Mouse (Mus musculus) forebrain, postnatal 0 days (tissue): ENCODE data around the gene Mlf2. TPM values are rescaled to one million over a fixed set of nuclear protein-coding genes. Genes with fewer than 3 reads are reported as not detected.

ENCODE experiments used
- ATAC-seq: fragments of 200-750 bp; cut with Nextera tagmentation; 2 replicates; pipeline ENCODE4 v1.8.0; 2017; ENCODE audit warnings: mild to moderate bottlenecking, moderate library complexity
- DNase-seq: peaks from one replicate; pipeline ENCODE4 v3.0.0-alpha.2; 2015
- H3K27ac ChIP-seq: fragments of 300-500 bp; sonication (generic); 2 replicates; pipeline ENCODE4 v1.5.1; 2014; ENCODE audit warnings: low read depth, mild to moderate bottlenecking, antibody characterized with exemption, low read length, moderate library complexity, mixed read lengths
- H3K27me3 ChIP-seq: fragments of 300-500 bp; sonication (generic); 2 replicates; pipeline ENCODE4 v1.6.1; 2014; ENCODE audit warnings: mild to moderate bottlenecking, low read length, mixed read lengths; ENCODE audit not compliant: insufficient read depth
- H3K36me3 ChIP-seq: fragments of 300-500 bp; sonication (generic); 2 replicates; pipeline ENCODE4 v1.6.1; 2014; ENCODE audit warnings: mild to moderate bottlenecking, moderate library complexity; ENCODE audit not compliant: insufficient read depth
- H3K4me1 ChIP-seq: fragments of 300-500 bp; sonication (generic); 2 replicates; pipeline ENCODE4 v1.6.1; 2014; ENCODE audit warnings: antibody characterized with exemption; ENCODE audit not compliant: insufficient read depth
- H3K4me2 ChIP-seq: fragments of 300-500 bp; sonication (generic); 2 replicates; pipeline ENCODE4 v1.6.1; 2014; ENCODE audit warnings: low read depth, mild to moderate bottlenecking, moderate library complexity
- H3K4me3 ChIP-seq: fragments of 300-500 bp; sonication (generic); 2 replicates; pipeline ENCODE4 v1.5.1; 2014; ENCODE audit warnings: low read depth, low read length, mixed read lengths
- H3K9ac ChIP-seq: fragments of 300-500 bp; sonication (generic); 2 replicates; pipeline ENCODE4 v1.6.1; 2014; ENCODE audit warnings: mild to moderate bottlenecking
- H3K9me3 ChIP-seq: fragments of 300-500 bp; sonication (generic); 2 replicates; pipeline ENCODE4 v1.6.1; 2016; ENCODE audit warnings: low read length
- CTCF ChIP-seq: sonication (generic); IDR thresholded peaks from 2 replicates; pipeline ENCODE4 v1.5.1; 2016; ENCODE audit warnings: antibody characterized with exemption, control low read depth, low read depth
- WGBS: fragments of 180-500 bp; shearing (Covaris S2); extraction: QIAGEN DNeasy Blood & Tissue Kit; methylation state at CpG from one replicate; pipeline ENCODE4 v1.1.7; 2014; 5-methylcytosine and 5-hydroxymethylcytosine counted together
- polyA plus RNA-seq: library from polyadenylated mRNA; unstranded; fragments of >200 nt; fragmentation: Nextera tagmentation; extraction: Ambion mirVana; gene quantifications from 2 replicates; pipeline ENCODE4 v1.2.1, GENCODE M21; 2015
- total RNA-seq: library from RNA; depleted of rRNA; stranded (reverse); fragments of >200 nt; gene quantifications from 2 replicates; pipeline ENCODE4 v1.2.3, GENCODE M21; 2014

Mlf2 gene
- total and polyA plus RNA-seq, 2 experiments from 2014 or later, result 432 to 665 TPM

DNA sequence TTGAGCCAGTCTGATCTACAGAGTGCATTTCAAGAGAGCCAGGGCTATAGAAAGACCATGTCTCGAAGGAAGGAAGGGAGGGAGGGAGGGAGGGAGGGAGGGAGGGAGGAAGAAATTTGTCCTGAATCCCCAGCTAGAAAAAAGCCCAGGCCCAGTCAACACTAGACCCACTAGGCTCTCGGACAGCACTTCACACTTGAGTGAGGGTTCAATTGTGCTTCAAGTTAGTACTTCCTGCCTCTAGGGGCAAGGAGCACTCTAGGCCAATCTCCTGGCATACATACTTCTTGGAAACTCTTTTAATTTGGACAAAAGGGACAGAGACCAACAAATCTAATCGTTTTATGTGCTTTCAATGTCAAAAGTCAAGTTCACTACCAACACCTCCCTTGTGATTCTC, 26.9 kb downstream of the Mlf2 start:
- H3K9me3 ChIP-seq, result no peaks in the 10 kb centered on the region
- H3K4me3 ChIP-seq, result no peak overlapping the region
- no peak overlapping the region for H3K9ac ChIP-seq
- ATAC-seq (no peak), DNase-seq (no peak)
- no peak overlapping the region for H3K4me2 ChIP-seq
- H3K27ac ChIP-seq, result no peak overlapping the region
- no peaks in the 10 kb centered on the region for H3K4me1 ChIP-seq
- H3K27me3 ChIP-seq, result no peaks in the 10 kb centered on the region
- H3K36me3 ChIP-seq, result peaks cover 36% of the 10 kb centered on the region
- TF ChIP-seq CTCF, result no peak
- WGBS, result 81% methylated on average over 3 of the region's 3 CpGs

DNA sequence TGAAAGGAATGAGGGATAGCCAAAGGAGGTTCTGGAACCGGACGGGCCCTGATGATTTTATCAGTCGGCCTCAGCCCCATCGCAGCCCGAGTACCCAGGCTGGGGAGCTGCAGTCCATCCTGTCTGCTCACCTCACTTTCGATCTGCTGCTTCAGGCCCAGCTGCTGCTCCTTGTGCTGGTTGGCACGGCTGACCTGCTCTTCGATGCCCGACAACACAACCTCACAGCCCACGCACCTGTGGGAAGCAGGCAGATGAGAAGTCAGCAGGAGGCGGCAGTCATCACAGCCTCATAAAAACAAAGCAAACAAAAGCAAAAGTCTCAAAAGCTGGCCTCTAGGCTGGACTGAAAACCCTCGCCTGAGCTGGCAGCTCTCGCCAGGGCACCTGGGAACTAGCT, 28.8 kb downstream of the Mlf2 start:
- Histone ChIP-seq H3K4me1 (peaks cover 7% of the 10 kb centered on the region), H3K9ac (no peak overlapping the region), H3K4me2 (no peak overlapping the region), H3K36me3 (peaks cover 36% of the 10 kb centered on the region), H3K9me3 (no peaks in the 10 kb centered on the region), H3K27me3 (no peaks in the 10 kb centered on the region), H3K4me3 (no peak overlapping the region), H3K27ac (no peak overlapping the region)
- ATAC-seq (no peak), DNase-seq (no peak)
- 87% methylated on average over 13 of the region's 13 CpGs for WGBS
- TF ChIP-seq CTCF, result no peak

DNA sequence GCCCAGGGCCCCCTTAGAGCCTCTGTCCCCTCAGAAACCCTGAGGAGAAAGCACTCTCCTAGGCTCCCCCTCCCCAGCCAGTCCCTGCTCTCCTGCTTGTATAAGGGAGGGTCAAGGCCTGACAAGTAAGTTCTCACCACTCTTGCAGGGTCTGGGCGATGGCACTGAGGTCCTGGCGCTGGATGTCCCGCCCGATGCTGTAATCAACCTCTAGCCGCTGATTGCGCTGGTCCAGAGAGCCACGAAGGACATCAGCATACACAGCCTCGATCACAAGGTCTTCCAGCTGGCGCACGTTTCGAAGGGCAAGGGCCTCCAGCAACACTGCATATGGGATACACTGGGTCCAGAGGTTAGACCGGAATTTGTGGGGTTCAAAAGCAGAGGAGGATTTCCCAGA, 29.8 kb downstream of the Mlf2 start:
- ATAC-seq (no peak), DNase-seq (no peak)
- no peaks in the 10 kb centered on the region for H3K27me3 ChIP-seq
- H3K4me2 ChIP-seq, result no peak overlapping the region
- H3K9ac ChIP-seq, result no peak overlapping the region
- TF ChIP-seq CTCF, result no peak
- H3K36me3 ChIP-seq, result peaks cover 36% of the 10 kb centered on the region
- H3K9me3 ChIP-seq, result no peaks in the 10 kb centered on the region
- no peak overlapping the region for H3K27ac ChIP-seq
- WGBS, result 97% methylated on average over 12 of the region's 12 CpGs
- no peak overlapping the region for H3K4me3 ChIP-seq
- peaks cover 9% of the 10 kb centered on the region for H3K4me1 ChIP-seq

DNA sequence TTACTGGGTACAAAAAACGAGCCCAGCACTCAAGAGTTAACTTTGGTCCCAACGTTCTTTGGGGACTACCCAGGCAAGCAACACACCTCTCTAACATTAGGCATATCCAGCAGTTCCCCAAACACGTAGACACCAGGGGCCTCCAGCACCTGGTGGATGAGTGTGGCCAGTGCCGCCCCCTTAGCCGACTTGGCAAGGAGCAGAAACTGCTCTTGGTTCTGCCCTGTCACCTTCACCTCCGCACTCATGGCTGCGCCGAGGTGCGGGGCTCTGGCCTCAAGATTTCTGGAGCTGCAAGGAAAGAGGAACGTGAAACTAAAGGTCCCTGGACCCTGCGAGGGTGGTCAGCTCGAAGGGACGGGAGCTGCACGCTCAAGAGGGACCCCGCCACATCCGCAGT, 33.5 kb downstream of the Mlf2 start:
- ATAC-seq, result 0 out of 2 replicates have a peak, but pooled peaks have one; percentile 0
- DNase-seq, result no peak
- H3K9ac ChIP-seq, result peak overlapping the region; percentile 69
- no peaks in the 10 kb centered on the region for H3K27me3 ChIP-seq
- H3K9me3 ChIP-seq, result no peaks in the 10 kb centered on the region
- peak overlapping the region; percentile 60 for H3K4me3 ChIP-seq
- peak overlapping the region; percentile 93 for H3K4me2 ChIP-seq
- H3K36me3 ChIP-seq, result peaks cover 28% of the 10 kb centered on the region
- TF ChIP-seq CTCF, result no peak
- 43% methylated on average over 16 of the region's 16 CpGs for WGBS
- H3K27ac ChIP-seq, result peak overlapping the region; percentile 90; the same call in 1 of the 2 replicates
- H3K4me1 ChIP-seq, result peaks cover 14% of the 10 kb centered on the region

DNA sequence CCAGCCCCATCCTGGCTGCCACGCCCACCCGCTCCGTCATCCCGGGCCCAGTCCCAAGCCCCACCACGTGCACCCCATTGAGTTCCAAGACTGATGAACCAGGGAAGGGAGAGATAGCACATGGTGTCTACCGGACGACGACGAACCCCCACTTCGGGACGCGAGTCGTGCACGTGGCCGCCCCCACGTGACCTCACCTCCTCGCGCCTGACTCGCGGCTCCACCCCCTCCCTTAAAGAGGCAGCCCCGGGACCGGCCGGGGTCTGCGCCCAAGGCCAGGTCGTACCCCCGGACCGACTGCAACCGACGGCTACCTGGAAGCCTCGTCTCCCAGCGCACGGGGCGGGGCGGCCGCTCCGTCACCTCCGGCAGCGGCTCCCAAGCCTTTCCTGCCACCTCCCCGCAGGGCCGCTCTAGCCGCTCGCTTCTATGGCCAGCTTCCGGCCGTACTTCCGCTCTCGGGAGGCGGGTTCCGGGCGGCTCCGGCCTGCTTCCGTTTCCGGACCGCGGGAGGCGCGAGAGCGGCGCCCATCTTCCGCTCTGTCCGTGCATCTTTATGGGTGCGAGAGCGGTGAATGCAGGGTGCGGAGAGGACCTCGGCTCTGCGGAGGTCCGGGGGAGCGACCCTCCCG, 34.0 kb downstream of the Mlf2 start, which contains the start of gene Cops7a:
Cops7a (minus strand) TSS at position 451 of the 632 bp plus-strand sequence.
- no peaks in the 10 kb centered on the region for H3K9me3 ChIP-seq
- H3K4me1 ChIP-seq, result peaks cover 14% of the 10 kb centered on the region
- DNase-seq (peak; percentile 96), ATAC-seq (peak; percentile 97)
- peak; percentile 32; the same call in 1 of the 2 replicates for TF ChIP-seq CTCF
- under 1% methylated on average over 68 of the region's 68 CpGs for WGBS
- H3K27me3 ChIP-seq, result no peaks in the 10 kb centered on the region
- H3K27ac ChIP-seq, result peak within 1 kb of the TSS; percentile 90
- H3K4me2 ChIP-seq, result peak within 1 kb of the TSS; percentile 93
- H3K36me3 ChIP-seq, result peaks cover 24% of the 10 kb centered on the region
- H3K4me3 ChIP-seq, result peak within 1 kb of the TSS; percentile 60
- H3K9ac ChIP-seq, result peak within 1 kb of the TSS; percentile 69

DNA sequence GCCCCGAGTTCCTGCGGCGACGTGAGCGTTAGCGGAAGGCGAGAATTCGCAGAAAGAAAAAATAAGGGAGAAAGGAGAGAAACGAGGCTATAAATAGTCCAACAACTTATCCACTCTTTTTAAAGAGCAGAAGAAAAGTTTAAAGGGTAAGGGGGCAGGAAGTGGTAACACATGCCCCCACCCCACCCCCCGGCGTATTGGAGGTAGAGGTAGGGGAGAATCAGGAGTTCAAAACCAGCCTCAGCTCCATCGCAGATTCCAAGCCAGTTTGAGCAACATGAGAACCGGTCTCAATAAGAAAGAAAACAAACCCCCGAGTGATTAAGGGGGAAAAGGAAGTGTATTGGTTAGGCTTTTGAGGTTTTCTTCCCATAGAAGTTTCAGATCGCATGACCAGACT, 34.6 kb downstream of the Mlf2 start:
- no peaks in the 10 kb centered on the region for H3K9me3 ChIP-seq
- peak overlapping the region; percentile 60 for H3K4me3 ChIP-seq
- 14% methylated on average over 15 of the region's 15 CpGs for WGBS
- ATAC-seq, result no peak
- DNase-seq, result no peak
- peaks cover 19% of the 10 kb centered on the region for H3K36me3 ChIP-seq
- H3K4me1 ChIP-seq, result peaks cover 14% of the 10 kb centered on the region
- peak overlapping the region; percentile 93 for H3K4me2 ChIP-seq
- H3K9ac ChIP-seq, result peak overlapping the region; percentile 69
- peak overlapping the region; percentile 90 for H3K27ac ChIP-seq
- no peaks in the 10 kb centered on the region for H3K27me3 ChIP-seq
- no peak for TF ChIP-seq CTCF

DNA sequence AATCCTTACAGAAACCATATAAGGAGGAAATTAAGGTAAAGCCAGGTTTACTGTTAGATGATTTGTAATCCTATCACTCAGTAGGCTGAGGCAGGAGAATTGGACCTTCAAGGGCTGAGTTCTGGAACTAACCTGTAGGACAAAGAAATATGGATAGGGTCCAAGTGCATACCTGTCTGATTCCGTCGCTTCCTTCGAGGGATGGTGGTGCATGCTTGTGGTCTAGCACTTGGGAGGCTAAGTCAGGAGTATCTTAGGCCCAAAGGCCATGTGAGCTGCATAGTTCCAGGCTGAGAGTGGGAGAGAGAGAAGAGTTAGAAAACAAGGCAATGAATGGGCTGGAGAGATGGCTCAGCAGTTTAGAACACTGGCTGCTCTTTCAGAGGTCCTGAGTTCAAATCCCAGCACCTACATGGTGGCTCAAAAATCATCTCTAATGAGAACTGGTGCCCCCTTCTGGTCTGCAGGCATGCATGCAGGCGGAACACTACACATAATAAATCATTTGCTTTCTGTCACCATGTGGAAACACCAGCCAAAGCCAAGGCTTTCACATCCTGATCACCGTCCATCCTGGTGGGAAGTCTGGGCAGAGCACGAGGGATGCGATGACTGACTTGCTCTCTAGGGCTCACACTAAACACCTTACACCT, 35.4 kb downstream of the Mlf2 start:
- Histone ChIP-seq H3K9me3 (no peaks in the 10 kb centered on the region), H3K4me1 (peaks cover 14% of the 10 kb centered on the region), H3K27ac (no peak overlapping the region), H3K27me3 (no peaks in the 10 kb centered on the region), H3K36me3 (peaks cover 10% of the 10 kb centered on the region; the same call in 1 of the 2 replicates), H3K9ac (no peak overlapping the region), H3K4me2 (peak overlapping the region; percentile 93), H3K4me3 (peak overlapping the region; percentile 60; the same call in 1 of the 2 replicates)
- DNase-seq (no peak), ATAC-seq (no peak)
- over 99% methylated on average over 7 of the region's 7 CpGs for WGBS
- peak; percentile 47 for TF ChIP-seq CTCF
